Mouse (Mus musculus) heart, embryonic 13.5 days (tissue): ENCODE results near the gene Fam129c. TPM values are rescaled to one million over a fixed set of nuclear protein-coding genes. Genes with fewer than 3 reads are reported as not detected.

ENCODE experiments used
- ATAC-seq: fragments of 200-750 bp; cut with Nextera tagmentation; 2 replicates; pipeline ENCODE4 v1.8.0; 2017; ENCODE audit warnings: moderate TSS enrichment; ENCODE audit not compliant: insufficient number of reproducible peaks, low FRiP score, low TSS enrichment; ENCODE audit errors: extremely low read depth
- H3K27ac ChIP-seq: fragments of 300-500 bp; sonication (generic); replicated peaks from 2 replicates; pipeline ENCODE4 v1.5.1; 2015; ENCODE audit warnings: moderate library complexity, mild to moderate bottlenecking, inconsistent platforms
- H3K27me3 ChIP-seq: fragments of 300-500 bp; sonication (generic); replicated peaks from 2 replicates; pipeline ENCODE4 v1.6.1; 2015; ENCODE audit warnings: mild to moderate bottlenecking, inconsistent platforms
- H3K36me3 ChIP-seq: fragments of 300-500 bp; sonication (generic); 2 replicates; pipeline ENCODE4 v1.6.1; 2015; ENCODE audit warnings: mild to moderate bottlenecking, inconsistent platforms
- H3K4me1 ChIP-seq: fragments of 300-500 bp; sonication (generic); 2 replicates; pipeline ENCODE4 v1.6.1; 2015; ENCODE audit warnings: inconsistent platforms
- H3K4me2 ChIP-seq: fragments of 300-500 bp; sonication (generic); 2 replicates; pipeline ENCODE4 v1.6.1; 2015; ENCODE audit warnings: inconsistent platforms, mild to moderate bottlenecking, moderate library complexity
- H3K4me3 ChIP-seq: fragments of 300-500 bp; sonication (generic); 2 replicates; pipeline ENCODE4 v1.5.1; 2015; ENCODE audit warnings: moderate library complexity, mild to moderate bottlenecking, inconsistent platforms
- H3K9ac ChIP-seq: fragments of 300-500 bp; sonication (generic); 2 replicates; pipeline ENCODE4 v1.6.1; 2015; ENCODE audit warnings: inconsistent platforms, mild to moderate bottlenecking, moderate library complexity
- H3K9me3 ChIP-seq: fragments of 300-500 bp; sonication (generic); 2 replicates; pipeline ENCODE4 v1.6.1; 2016; ENCODE audit warnings: inconsistent platforms
- WGBS: fragments of 180-500 bp; shearing (Covaris S2); methylation state at CpG from one replicate; pipeline ENCODE4 v1.1.7; 2015; ENCODE audit warnings: mixed read lengths; 5-methylcytosine and 5-hydroxymethylcytosine counted together
- polyA plus RNA-seq: library from polyadenylated mRNA; unstranded; fragments of >200 nt; fragmentation: Nextera tagmentation; extraction: Ambion mirVana; gene quantifications from 2 replicates; pipeline ENCODE4 v1.2.1, GENCODE M21; 2015

The Fam129c gene
- 1.2 and 1.8 TPM in 2 replicates for polyA plus RNA-seq

GRCm38 (mm10) chr8:71597451-71597850 lies at the start of gene Fam129c:
Gene Fam129c (plus strand): TSS chr8:71597648.
- ATAC-seq, result no peak
- 89% methylated on average over 3 of the region's 3 CpGs for whole genome bisulfite sequencing

DNA sequence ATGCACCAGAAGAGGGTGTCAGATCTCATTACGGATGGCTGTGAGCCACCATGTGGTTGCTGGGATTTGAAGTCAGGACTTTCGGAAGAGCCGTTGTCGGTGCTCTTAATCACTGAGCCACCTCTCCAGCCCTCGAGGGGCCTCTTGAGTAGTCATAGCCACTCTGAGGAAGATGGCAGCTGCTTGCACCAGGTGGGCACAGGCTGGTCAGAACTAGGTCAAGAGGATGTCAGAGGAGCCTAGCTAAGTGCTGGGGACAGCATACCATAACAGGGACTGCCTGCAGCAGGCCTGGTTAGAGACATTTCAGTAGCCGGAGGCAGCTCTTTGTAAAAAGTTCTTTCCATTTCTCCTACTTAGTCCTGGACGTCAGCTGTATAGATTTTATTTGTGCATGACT lies 46.7 kb upstream of the Fam129c start:
- Histone ChIP-seq H3K9me3 (no peaks in the 10 kb centered on the region), H3K36me3 (peaks cover 34% of the 10 kb centered on the region), H3K4me2 (no peak overlapping the region), H3K4me3 (no peak overlapping the region), H3K27ac (no peak overlapping the region), H3K9ac (no peak overlapping the region), H3K27me3 (peaks cover 5% of the 10 kb centered on the region), H3K4me1 (peaks cover 12% of the 10 kb centered on the region; the same call in 1 of the 2 replicates)
- ATAC-seq, result no peak
- 62% methylated on average over 7 of the region's 7 CpGs for WGBS

More at GRCm38 (mm10) chr8:71597451-71597850, at the start of gene Fam129c:
- H3K9ac ChIP-seq, result no peak within 1 kb of the TSS
- H3K4me3 ChIP-seq, result no peak within 1 kb of the TSS
- peaks cover 27% of the 10 kb centered on the region for H3K4me1 ChIP-seq
- H3K36me3 ChIP-seq, result peaks cover 4% of the 10 kb centered on the region; the same call in 1 of the 2 replicates
- peaks cover 31% of the 10 kb centered on the region for H3K27me3 ChIP-seq
- no peaks in the 10 kb centered on the region for H3K9me3 ChIP-seq
- no peak within 1 kb of the TSS for H3K27ac ChIP-seq
- H3K4me2 ChIP-seq, result no peak within 1 kb of the TSS

DNA sequence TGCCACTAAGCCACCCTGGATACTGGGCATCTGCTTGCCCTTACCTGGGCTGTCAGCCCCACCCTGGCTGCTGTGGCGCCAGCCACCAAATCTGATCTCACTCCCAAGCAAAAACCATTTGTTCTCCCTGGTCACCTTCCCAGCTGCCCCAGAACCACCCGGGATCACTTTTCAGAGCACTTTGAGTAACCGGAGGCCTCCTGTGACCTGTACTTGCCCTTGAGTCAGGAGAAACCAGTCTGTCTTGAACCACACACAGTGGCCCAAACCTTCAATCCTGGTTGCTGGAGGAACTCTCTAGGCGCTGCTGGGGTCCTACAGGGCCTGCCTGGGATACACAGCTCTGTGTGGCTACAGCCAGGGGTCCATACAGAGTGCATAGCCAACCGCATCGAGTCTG lies 44.7 kb upstream of the Fam129c start:
- H3K27ac ChIP-seq, result no peak overlapping the region
- ATAC-seq, result no peak
- H3K27me3 ChIP-seq, result peaks cover 25% of the 10 kb centered on the region
- H3K36me3 ChIP-seq, result peaks cover 15% of the 10 kb centered on the region
- no peak overlapping the region for H3K4me3 ChIP-seq
- no peaks in the 10 kb centered on the region for H3K9me3 ChIP-seq
- peaks cover 12% of the 10 kb centered on the region; the same call in 1 of the 2 replicates for H3K4me1 ChIP-seq
- 57% methylated on average over 6 of the region's 6 CpGs for WGBS
- no peak overlapping the region for H3K4me2 ChIP-seq
- no peak overlapping the region for H3K9ac ChIP-seq

GRCm38 (mm10) chr8:71554001-71554400 lies 43.4 kb upstream of the Fam129c start:
- Histone ChIP-seq H3K4me3 (no peak overlapping the region), H3K4me1 (peaks cover 21% of the 10 kb centered on the region), H3K4me2 (no peak overlapping the region), H3K36me3 (0 out of 2 replicates have a peak, but pooled peaks cover 4% of the 10 kb centered on the region), H3K27ac (0 out of 2 replicates have a peak overlapping the region, but pooled peaks have one; percentile 12), H3K9me3 (no peaks in the 10 kb centered on the region), H3K27me3 (peaks cover 37% of the 10 kb centered on the region), H3K9ac (no peak overlapping the region)
- no peak for ATAC-seq
- WGBS, result 61% methylated on average over 6 of the region's 6 CpGs

GRCm38 (mm10) chr8:71554644-71555043 lies 42.8 kb upstream of the Fam129c start:
- no peaks in the 10 kb centered on the region for H3K36me3 ChIP-seq
- peaks cover 44% of the 10 kb centered on the region for H3K27me3 ChIP-seq
- 69% methylated on average over 2 of the region's 2 CpGs for WGBS
- H3K27ac ChIP-seq, result 0 out of 2 replicates have a peak overlapping the region, but pooled peaks have one; percentile 12
- H3K4me3 ChIP-seq, result no peak overlapping the region
- H3K9ac ChIP-seq, result no peak overlapping the region
- ATAC-seq, result no peak
- H3K9me3 ChIP-seq, result no peaks in the 10 kb centered on the region
- no peak overlapping the region for H3K4me2 ChIP-seq
- H3K4me1 ChIP-seq, result peaks cover 24% of the 10 kb centered on the region

GRCm38 (mm10) chr8:71558071-71558957 lies 39.1 kb upstream of the Fam129c start, which contains the start of gene Tmem221:
Gene Tmem221 (minus strand): TSS chr8:71558871.
- H3K27ac ChIP-seq, result no peak within 1 kb of the TSS
- H3K4me2 ChIP-seq, result peak within 1 kb of the TSS; percentile 70
- peak within 1 kb of the TSS; percentile 49 for H3K4me3 ChIP-seq
- H3K36me3 ChIP-seq, result no peaks in the 10 kb centered on the region
- ATAC-seq, result 0 out of 2 replicates have a peak, but pooled peaks have one; percentile 5
- 3% methylated on average over 70 of the region's 70 CpGs for WGBS
- peaks cover 26% of the 10 kb centered on the region for H3K4me1 ChIP-seq
- peaks cover 80% of the 10 kb centered on the region for H3K27me3 ChIP-seq
- H3K9me3 ChIP-seq, result no peaks in the 10 kb centered on the region
- peak within 1 kb of the TSS; percentile 64 for H3K9ac ChIP-seq

DNA sequence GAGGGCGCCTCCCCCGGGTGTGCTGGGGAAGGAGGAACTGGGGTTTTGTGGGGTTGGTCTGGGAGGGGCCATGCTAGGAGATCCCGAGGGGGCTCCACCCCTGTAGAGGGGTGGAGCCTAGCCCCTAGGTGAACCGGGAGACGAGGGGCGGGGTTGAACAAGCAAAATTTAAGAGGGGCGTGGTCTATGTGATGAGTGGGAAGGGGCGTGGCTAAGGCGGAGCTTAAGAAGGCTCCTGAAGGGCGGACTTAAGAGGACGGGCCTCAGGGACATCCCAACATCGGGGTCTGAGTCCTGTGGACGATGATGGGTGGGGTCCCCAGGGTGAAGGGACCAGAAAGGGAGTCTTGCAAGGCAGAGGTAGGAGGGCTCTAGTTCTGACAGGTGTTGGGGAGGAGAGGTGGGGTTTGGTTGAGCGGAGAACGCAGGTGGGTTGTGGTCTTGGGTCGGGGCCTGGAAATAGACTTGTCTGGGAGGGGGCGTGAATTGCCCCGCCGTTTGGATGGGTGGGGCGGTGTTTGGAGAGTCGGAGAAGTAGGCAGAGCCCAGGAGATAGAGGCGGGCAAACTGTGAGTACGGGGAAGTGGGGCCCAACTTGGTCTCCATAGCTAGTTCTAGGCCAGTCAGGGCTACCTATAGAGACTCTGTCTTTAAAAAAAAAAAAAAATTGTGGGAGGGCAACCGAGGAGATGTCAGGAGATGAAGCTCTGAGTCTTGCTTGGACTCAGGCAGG lies 38.3 kb upstream of the Fam129c start:
- H3K27me3 ChIP-seq, result peaks cover 88% of the 10 kb centered on the region
- H3K36me3 ChIP-seq, result no peaks in the 10 kb centered on the region
- peak; percentile 66; the same call in 1 of the 2 replicates for ATAC-seq
- peaks cover 3% of the 10 kb centered on the region; the same call in 1 of the 2 replicates for H3K9me3 ChIP-seq
- H3K4me3 ChIP-seq, result peak overlapping the region; percentile 49
- H3K27ac ChIP-seq, result no peak overlapping the region
- peak overlapping the region; percentile 64 for H3K9ac ChIP-seq
- WGBS, result 5% methylated on average over 24 of the region's 24 CpGs
- H3K4me2 ChIP-seq, result peak overlapping the region; percentile 70
- H3K4me1 ChIP-seq, result peaks cover 25% of the 10 kb centered on the region

GRCm38 (mm10) chr8:71560071-71560470 lies 37.4 kb upstream of the Fam129c start:
- Histone ChIP-seq H3K4me2 (no peak overlapping the region), H3K9me3 (peaks cover 7% of the 10 kb centered on the region; the same call in 1 of the 2 replicates), H3K9ac (no peak overlapping the region), H3K27me3 (peaks cover 97% of the 10 kb centered on the region), H3K36me3 (no peaks in the 10 kb centered on the region), H3K4me3 (no peak overlapping the region), H3K27ac (no peak overlapping the region), H3K4me1 (peaks cover 22% of the 10 kb centered on the region)
- 64% methylated on average over 3 of the region's 3 CpGs for WGBS
- ATAC-seq, result no peak

DNA sequence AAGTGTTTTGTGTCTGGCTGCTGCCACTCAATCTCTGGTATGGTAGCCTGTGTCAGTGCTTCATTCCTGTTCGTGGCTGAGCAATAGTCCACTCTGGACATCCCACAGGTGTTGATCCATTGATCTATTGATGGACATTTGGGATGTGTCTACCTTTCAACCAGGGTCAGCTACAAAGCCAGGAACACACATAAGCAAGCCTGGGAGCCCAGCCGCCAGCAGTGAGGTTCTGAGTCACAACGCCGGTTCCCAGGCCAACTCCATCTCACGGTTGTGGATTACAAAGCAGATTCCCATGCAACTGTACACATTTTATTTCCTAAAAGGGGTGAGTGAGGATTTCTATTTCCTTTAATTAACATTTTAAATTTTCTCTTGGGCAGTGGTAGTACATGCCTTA lies 36.7 kb upstream of the Fam129c start:
- no peaks in the 10 kb centered on the region for H3K36me3 ChIP-seq
- H3K4me3 ChIP-seq, result no peak overlapping the region
- peaks cover 22% of the 10 kb centered on the region for H3K4me1 ChIP-seq
- no peak overlapping the region for H3K4me2 ChIP-seq
- ATAC-seq, result no peak
- H3K9ac ChIP-seq, result no peak overlapping the region
- H3K27me3 ChIP-seq, result peaks cover 96% of the 10 kb centered on the region
- WGBS, result 79% methylated on average over 5 of the region's 5 CpGs
- no peak overlapping the region for H3K27ac ChIP-seq
- peaks cover 7% of the 10 kb centered on the region; the same call in 1 of the 2 replicates for H3K9me3 ChIP-seq

DNA sequence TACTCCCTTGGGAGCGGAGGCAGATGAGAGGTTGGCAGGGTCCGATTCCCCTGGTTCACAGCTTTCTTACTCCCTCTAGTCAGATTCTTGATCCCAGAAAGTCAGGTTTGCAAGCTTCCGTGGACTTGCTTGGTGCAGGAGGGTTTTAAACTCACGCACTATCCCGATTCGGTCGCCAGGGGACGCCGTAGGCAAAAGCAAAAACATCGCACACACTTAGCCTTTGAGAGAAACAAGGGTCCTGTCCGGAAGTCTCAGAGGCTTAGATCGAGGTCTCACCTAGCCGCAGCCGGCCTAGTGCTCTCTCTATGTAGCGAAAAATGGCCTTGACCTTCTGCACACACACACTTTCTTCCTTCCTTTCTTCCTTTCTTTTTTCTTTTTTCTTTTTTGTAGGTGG lies 36.0 kb upstream of the Fam129c start:
- WGBS, result 3% methylated on average over 15 of the region's 15 CpGs
- H3K27ac ChIP-seq, result no peak overlapping the region
- no peak for ATAC-seq
- H3K4me3 ChIP-seq, result no peak overlapping the region
- no peaks in the 10 kb centered on the region for H3K36me3 ChIP-seq
- no peak overlapping the region for H3K9ac ChIP-seq
- H3K4me1 ChIP-seq, result peaks cover 22% of the 10 kb centered on the region
- peaks cover 96% of the 10 kb centered on the region for H3K27me3 ChIP-seq
- no peak overlapping the region for H3K4me2 ChIP-seq
- peaks cover 7% of the 10 kb centered on the region; the same call in 1 of the 2 replicates for H3K9me3 ChIP-seq

GRCm38 (mm10) chr8:71562751-71563150 lies 34.7 kb upstream of the Fam129c start:
- Histone ChIP-seq H3K4me1 (peaks cover 22% of the 10 kb centered on the region), H3K9ac (peak overlapping the region; percentile 64), H3K4me2 (peak overlapping the region; percentile 61), H3K27ac (no peak overlapping the region), H3K9me3 (peaks cover 7% of the 10 kb centered on the region; the same call in 1 of the 2 replicates), H3K36me3 (no peaks in the 10 kb centered on the region), H3K4me3 (peak overlapping the region; percentile 40), H3K27me3 (peaks cover 93% of the 10 kb centered on the region)
- 2% methylated on average over 33 of the region's 33 CpGs for WGBS
- no peak for ATAC-seq
